Mouse (Mus musculus): ENCODE results near the gene Mymx. TPM values are rescaled to one million over a fixed set of nuclear protein-coding genes. Genes with fewer than 3 reads are reported as not detected.

Mymx gene
- polyA plus RNA-seq, 2 experiments: 37.8 to 53.5 TPM

- H3K9ac ChIP-seq (ENCODE audit: low read depth, low read length, severe bottlenecking): no peak overlapping the region
- H3K4me1 ChIP-seq (ENCODE audit: control insufficient read depth, insufficient read depth, low read length): peaks cover 36% of the 10 kb centered on the region
- ATAC-seq (ENCODE audit: low FRiP score, low read depth) (no peak), DNase-seq (ENCODE audit: low spot score) (no peak)
- H3K9me3 ChIP-seq (ENCODE audit: control insufficient read depth, low read length): no peaks in the 10 kb centered on the region
- H3K27ac ChIP-seq (replicated peaks; ENCODE audit: low read depth, low read length): no peak overlapping the region
- H3K27me3 ChIP-seq (ENCODE audit: control insufficient read depth, insufficient read depth, low read length): no peaks in the 10 kb centered on the region
- WGBS: 98% methylated on average over 7 of the region's 7 CpGs
- H3K4me2 ChIP-seq (replicated peaks; ENCODE audit: low read depth, low read length, severe bottlenecking): no peak overlapping the region
- H3K4me3 ChIP-seq (replicated peaks; ENCODE audit: low read length): no peak overlapping the region
- peaks cover 23% of the 10 kb centered on the region for H3K36me3 ChIP-seq (ENCODE audit: control insufficient read depth, insufficient read depth, low read length)
- no peak for TF ChIP-seq POLR2A (IDR thresholded peaks at IDR 0.05; ENCODE audit: borderline replicate concordance, extremely low read depth, insufficient read depth, insufficient read length)
These were observed 12.7 kb downstream of the Mymx start for GRCm38 (mm10) chr17:45589236-45589635.

DNA sequence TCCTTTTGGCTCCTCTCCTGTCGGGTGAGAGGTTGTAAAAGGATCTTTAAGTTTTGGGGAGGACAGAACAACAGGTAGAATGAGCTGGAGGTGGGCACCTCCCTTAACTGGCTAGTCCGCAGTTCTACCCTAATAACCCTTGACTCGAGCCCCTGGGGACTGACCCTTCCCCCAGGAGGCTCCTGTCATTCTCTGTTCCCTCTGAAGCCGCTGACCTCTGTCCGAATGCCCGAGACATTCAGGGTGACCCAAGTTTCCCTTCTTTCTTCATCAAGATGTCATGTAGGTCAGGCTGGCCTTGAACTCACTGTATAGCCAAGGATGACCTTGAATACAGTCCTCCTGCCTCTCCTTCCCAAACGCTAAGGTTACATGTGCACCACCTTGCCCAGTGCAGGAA lies 13.5 kb downstream of the Mymx start:
- H3K9ac ChIP-seq (ENCODE audit: low read depth, low read length, severe bottlenecking): no peak overlapping the region
- H3K27ac ChIP-seq (replicated peaks; ENCODE audit: low read depth, low read length): no peak overlapping the region
- TF ChIP-seq POLR2A (IDR thresholded peaks at IDR 0.05; ENCODE audit: borderline replicate concordance, extremely low read depth, insufficient read depth, insufficient read length): no peak
- H3K4me1 ChIP-seq (ENCODE audit: control insufficient read depth, insufficient read depth, low read length): peaks cover 33% of the 10 kb centered on the region
- 93% methylated on average over 7 of the region's 7 CpGs for WGBS
- H3K27me3 ChIP-seq (ENCODE audit: control insufficient read depth, insufficient read depth, low read length): no peaks in the 10 kb centered on the region
- H3K4me3 ChIP-seq (replicated peaks; ENCODE audit: low read length): no peak overlapping the region
- no peak for DNase-seq (ENCODE audit: low spot score)
- no peaks in the 10 kb centered on the region for H3K9me3 ChIP-seq (ENCODE audit: control insufficient read depth, low read length)
- H3K36me3 ChIP-seq (ENCODE audit: control insufficient read depth, insufficient read depth, low read length): peaks cover 23% of the 10 kb centered on the region
- no peak for ATAC-seq (ENCODE audit: low FRiP score, low read depth)
- no peak overlapping the region for H3K4me2 ChIP-seq (replicated peaks; ENCODE audit: low read depth, low read length, severe bottlenecking)

GRCm38 (mm10) chr17:45586449-45586837 lies 15.5 kb downstream of the Mymx start:
- H3K4me3 ChIP-seq (replicated peaks; ENCODE audit: low read length): no peak overlapping the region
- H3K9ac ChIP-seq (ENCODE audit: low read depth, low read length, severe bottlenecking): no peak overlapping the region
- H3K27ac ChIP-seq (replicated peaks; ENCODE audit: low read depth, low read length): no peak overlapping the region
- no peak overlapping the region for H3K4me2 ChIP-seq (replicated peaks; ENCODE audit: low read depth, low read length, severe bottlenecking)
- ATAC-seq (ENCODE audit: low FRiP score, low read depth): no peak
- H3K9me3 ChIP-seq (ENCODE audit: control insufficient read depth, low read length): no peaks in the 10 kb centered on the region
- peaks cover 21% of the 10 kb centered on the region for H3K4me1 ChIP-seq (ENCODE audit: control insufficient read depth, insufficient read depth, low read length)
- no peak for TF ChIP-seq POLR2A (IDR thresholded peaks at IDR 0.05; ENCODE audit: borderline replicate concordance, extremely low read depth, insufficient read depth, insufficient read length)
- no peaks in the 10 kb centered on the region for H3K27me3 ChIP-seq (ENCODE audit: control insufficient read depth, insufficient read depth, low read length)
- DNase-seq (ENCODE audit: low spot score): no peak
- H3K36me3 ChIP-seq (ENCODE audit: control insufficient read depth, insufficient read depth, low read length): peaks cover 23% of the 10 kb centered on the region
- WGBS: 98% methylated on average over 3 of the region's 3 CpGs

DNA sequence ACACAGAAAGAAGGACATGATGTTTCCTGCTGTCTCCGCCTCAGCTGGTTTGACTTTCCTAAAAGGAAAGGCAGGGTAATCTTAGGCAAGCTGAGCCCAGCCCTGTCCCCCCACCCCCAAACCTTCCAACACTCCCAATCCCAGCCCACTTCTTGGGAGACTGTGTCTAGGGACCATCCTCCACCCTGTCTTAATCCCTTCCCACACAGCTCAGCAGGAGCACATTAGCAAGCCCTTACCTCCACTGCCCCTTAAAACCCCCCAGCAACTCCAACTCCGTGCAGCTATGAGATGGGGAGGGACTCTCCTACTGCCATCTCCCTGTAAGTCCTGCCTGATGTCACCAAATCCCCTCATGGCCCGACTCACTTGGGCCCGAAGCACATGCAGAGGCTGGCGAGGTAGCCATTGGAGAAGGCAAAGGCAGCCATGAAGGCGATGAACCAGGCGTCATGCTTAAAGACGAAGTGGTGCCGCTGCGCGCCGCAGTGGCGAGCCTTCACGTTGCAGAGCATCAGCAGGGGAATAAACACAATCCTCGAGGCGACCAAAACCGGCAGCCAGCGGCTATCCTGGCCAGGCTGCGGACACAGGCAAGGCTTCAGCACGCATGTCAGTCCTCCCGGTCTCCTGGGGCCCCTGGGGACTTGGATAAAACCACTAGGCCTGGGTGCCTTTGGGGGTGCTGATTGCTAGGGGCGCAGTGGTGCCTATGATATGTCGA lies 16.0 kb downstream of the Mymx start:
- H3K4me1 ChIP-seq (ENCODE audit: control insufficient read depth, insufficient read depth, low read length): peaks cover 20% of the 10 kb centered on the region
- no peak for ATAC-seq (ENCODE audit: low FRiP score, low read depth)
- 66% methylated on average over 23 of the region's 23 CpGs for WGBS
- DNase-seq (ENCODE audit: low spot score): no peak
- TF ChIP-seq POLR2A (IDR thresholded peaks at IDR 0.05; ENCODE audit: borderline replicate concordance, extremely low read depth, insufficient read depth, insufficient read length): no peak
- H3K9ac ChIP-seq (ENCODE audit: low read depth, low read length, severe bottlenecking): no peak overlapping the region
- H3K9me3 ChIP-seq (ENCODE audit: control insufficient read depth, low read length): no peaks in the 10 kb centered on the region
- no peak overlapping the region for H3K4me2 ChIP-seq (replicated peaks; ENCODE audit: low read depth, low read length, severe bottlenecking)
- H3K27me3 ChIP-seq (ENCODE audit: control insufficient read depth, insufficient read depth, low read length): no peaks in the 10 kb centered on the region
- no peak overlapping the region for H3K4me3 ChIP-seq (replicated peaks; ENCODE audit: low read length)
- H3K27ac ChIP-seq (replicated peaks; ENCODE audit: low read depth, low read length): peak overlapping the region; percentile 78; the same call in 1 of the 2 replicates
- H3K36me3 ChIP-seq (ENCODE audit: control insufficient read depth, insufficient read depth, low read length): peaks cover 23% of the 10 kb centered on the region

- Histone ChIP-seq H3K27ac (replicated peaks; ENCODE audit: low read depth, low read length) (peak overlapping the region; percentile 78), H3K9ac (ENCODE audit: low read depth, low read length, severe bottlenecking) (peak overlapping the region; percentile 9; the same call in 1 of the 2 replicates), H3K4me2 (replicated peaks; ENCODE audit: low read depth, low read length, severe bottlenecking) (peak overlapping the region; percentile 11; the same call in 1 of the 2 replicates), H3K4me3 (replicated peaks; ENCODE audit: low read length) (no peak overlapping the region), H3K36me3 (ENCODE audit: control insufficient read depth, insufficient read depth, low read length) (peaks cover 23% of the 10 kb centered on the region), H3K27me3 (ENCODE audit: control insufficient read depth, insufficient read depth, low read length) (no peaks in the 10 kb centered on the region), H3K9me3 (ENCODE audit: control insufficient read depth, low read length) (no peaks in the 10 kb centered on the region), H3K4me1 (ENCODE audit: control insufficient read depth, insufficient read depth, low read length) (peaks cover 20% of the 10 kb centered on the region)
- 28% methylated on average over 14 of the region's 14 CpGs for WGBS
- TF ChIP-seq POLR2A (IDR thresholded peaks at IDR 0.05; ENCODE audit: borderline replicate concordance, extremely low read depth, insufficient read depth, insufficient read length): no peak
- DNase-seq (ENCODE audit: low spot score) (peak; percentile 59), ATAC-seq (ENCODE audit: low FRiP score, low read depth) (peak; percentile 46)
These were observed 16.8 kb downstream of the Mymx start for GRCm38 (mm10) chr17:45584939-45585678.
